Mouse (Mus musculus): ENCODE results near the gene Ambra1. TPM values are rescaled to one million over a fixed set of nuclear protein-coding genes. Genes with fewer than 3 reads are reported as not detected.

Gene Ambra1
- polyA plus RNA-seq, 1 experiment: 12.3 TPM

GRCm38 (mm10) chr2:91871225-91871624 is 141.3 kb downstream of the Ambra1 start:
- no peak for DNase-seq (ENCODE audit: low spot score)

- no peak for DNase-seq (ENCODE audit: low spot score)
Measured at GRCm38 (mm10) chr2:91872658-91873057, 142.7 kb downstream of the Ambra1 start.

DNA sequence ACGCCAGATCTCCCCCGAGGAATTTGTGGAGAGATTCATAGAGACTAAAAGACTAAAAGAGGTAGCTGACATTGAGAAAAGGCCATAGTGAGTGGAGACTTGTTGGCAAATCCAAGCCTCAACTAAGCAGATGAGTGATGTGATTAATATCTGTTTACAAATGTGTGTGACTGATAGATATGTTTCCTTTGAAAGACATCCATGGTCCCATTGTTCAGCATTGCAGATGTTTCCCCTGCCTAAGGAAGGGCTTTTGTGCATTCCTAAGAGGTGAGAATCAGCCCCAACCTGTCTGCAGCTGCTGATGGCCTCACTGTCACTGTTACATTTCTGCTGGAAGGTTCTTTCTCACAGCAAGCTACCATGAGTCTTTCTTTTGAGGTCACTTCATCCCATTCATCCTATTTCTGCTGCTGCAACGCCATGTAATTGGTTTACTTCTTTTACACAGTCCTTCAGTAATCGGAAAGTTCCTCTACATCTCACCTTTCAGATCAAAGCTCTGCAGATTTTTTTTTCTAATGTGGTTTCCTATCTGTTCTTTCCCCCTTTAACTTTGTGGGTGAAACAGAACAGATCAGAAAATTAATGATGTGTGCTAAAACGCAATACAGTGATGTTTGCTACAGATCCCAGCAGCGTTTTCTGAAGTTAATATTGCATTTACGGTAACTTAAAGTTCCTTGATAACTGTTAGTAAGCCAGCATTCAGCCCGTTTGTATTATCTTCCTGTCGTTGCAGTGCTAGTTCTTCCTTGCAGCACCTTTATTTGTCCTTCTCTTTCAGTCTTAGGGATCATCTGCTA is 146.3 kb downstream of the Ambra1 start:
- DNase-seq (ENCODE audit: low spot score): no peak

DNA sequence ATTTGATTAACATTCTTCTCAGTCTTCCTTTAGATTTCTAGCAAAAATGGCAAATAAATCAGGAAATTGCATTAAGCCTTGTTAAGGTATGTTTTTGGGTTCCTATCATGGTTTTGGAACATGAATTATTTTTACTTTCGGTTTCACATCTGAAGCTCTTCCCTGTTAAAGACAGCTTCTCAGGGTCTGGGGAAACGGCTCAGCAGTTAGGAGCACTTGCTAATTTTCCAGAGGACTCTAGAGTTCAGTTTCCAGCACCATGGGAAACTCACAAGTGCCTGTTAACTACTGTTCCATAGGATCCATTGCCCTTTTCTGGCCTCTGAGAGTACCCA is 146.8 kb downstream of the Ambra1 start:
- DNase-seq (ENCODE audit: low spot score): no peak

- DNase-seq (ENCODE audit: low spot score): no peak
Measured at GRCm38 (mm10) chr2:91878387-91879180, 148.7 kb downstream of the Ambra1 start.

DNA sequence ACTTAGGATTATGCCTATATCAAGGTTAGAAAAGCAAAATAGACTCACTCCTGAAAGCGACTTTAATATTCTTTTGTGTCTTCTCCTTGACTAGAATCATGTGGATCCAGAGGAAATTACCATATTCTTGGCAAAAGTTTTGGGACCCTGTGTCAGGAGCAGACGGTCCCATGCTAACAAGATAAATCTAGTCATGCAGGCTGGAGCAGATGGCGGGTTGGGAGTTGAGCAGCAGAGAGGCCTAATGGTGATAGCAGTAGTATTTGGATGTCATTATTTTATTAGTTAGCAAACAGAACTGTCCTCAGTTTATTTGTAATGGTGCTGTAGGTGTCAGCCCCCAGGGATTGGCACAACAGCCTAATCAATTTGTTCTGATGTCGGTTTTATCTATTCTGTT is 154.0 kb downstream of the Ambra1 start:
- no peak for DNase-seq (ENCODE audit: low spot score)

DNA sequence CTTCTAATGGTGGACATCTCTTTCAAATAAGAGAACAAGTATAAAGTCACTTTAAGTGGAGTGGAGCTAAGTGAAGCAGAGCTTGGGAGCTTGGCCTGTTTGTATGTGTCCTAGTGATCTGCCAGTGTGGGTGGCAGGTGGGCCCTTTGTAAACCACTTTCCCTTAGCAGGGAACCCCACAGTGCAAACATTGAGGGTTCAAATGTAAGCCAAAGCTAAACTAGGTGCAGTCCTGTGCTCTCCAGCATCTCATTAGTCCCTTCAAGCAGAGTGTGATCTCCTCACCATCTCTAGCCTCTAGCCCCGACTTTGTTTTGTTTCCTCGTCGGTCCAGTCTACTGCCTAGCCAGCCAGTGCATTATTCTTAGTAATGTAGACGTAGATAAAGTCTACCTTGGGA is 154.7 kb downstream of the Ambra1 start:
- no peak for DNase-seq (ENCODE audit: low spot score)

DNA sequence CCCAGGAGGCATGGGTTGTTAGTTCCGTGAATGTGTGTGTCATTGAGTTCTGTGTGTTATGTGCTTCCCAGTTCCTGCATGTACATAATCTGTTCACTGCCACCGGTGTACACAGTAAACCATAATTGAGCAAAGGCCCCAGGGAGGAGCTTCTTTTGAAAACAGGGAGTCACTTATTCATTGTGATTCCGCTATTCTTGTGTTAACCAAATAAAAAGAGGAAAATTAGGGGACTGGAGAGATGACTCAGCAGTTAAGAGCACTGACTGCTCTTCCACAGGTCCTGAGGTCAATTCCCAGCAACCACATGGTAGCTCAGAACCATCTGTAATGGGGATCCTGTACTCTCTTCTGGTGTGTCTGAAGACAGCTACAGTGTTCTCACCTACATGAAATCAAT is 164.8 kb downstream of the Ambra1 start:
- no peak for DNase-seq (ENCODE audit: low spot score)

DNA sequence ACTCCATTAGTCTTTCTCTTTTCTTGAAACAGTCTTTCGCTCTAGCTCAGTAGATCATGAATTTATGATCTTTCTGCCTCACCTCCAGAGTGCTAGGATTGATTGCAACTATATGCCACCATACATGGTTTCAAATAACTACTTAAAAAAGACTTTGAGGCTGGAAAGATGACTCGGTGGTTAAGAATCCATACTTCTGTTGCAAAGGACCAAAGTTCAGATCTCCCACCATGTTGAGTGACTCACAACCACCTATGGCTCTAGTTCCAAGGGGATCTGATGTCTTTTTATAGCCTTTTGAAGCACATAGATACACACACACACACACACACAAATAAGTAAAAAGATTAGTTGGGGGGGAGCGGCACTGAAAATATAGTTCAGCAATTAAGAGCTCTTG is 165.5 kb downstream of the Ambra1 start:
- no peak for DNase-seq (ENCODE audit: low spot score)

GRCm38 (mm10) chr2:91897968-91898367 is 168.0 kb downstream of the Ambra1 start:
- DNase-seq (ENCODE audit: low spot score): no peak

DNA sequence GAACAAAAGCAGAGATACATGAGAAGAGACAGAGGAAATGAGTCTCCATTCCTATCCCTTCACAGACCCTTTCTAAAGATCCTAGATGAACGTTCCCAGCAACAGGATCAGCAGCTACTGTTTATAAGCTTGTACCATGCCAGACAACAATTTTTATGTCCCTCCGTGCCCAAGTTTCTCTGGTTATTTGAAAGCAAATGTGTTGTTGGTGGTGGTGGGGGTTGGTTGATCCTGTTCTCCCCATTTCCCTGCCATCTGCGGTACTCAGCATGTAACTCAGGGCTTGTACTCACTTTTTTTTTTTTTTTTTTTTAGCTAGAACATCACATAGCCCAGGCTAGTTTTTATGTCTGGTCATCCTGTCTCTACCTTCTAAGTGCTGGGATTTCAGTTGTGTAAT is 169.2 kb downstream of the Ambra1 start:
- DNase-seq (ENCODE audit: low spot score): no peak

- DNase-seq (ENCODE audit: low spot score): no peak
Measured at GRCm38 (mm10) chr2:91900431-91900830, 170.5 kb downstream of the Ambra1 start.

DNA sequence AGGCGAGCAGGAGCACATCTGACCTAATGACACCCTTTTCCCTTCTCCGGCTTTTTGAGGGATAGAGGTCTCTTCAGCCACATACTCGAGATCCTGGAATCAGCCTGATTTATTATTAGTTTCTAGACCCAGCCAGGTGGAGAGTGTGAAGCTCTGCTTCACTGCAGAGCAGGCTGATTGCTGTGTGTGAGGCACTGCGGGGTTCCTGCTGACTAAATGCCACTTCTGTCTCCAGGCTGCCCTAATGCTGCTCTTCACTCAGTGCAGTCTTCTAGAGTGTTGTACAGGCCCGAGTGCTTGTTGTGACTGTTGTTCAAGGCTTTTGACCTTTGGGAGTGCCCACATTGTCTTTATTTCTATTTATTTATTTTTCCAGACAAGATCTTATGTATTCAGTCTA is 172.4 kb downstream of the Ambra1 start:
- DNase-seq (ENCODE audit: low spot score): no peak

GRCm38 (mm10) chr2:91903171-91903925 is 173.4 kb downstream of the Ambra1 start:
- no peak for DNase-seq (ENCODE audit: low spot score)

GRCm38 (mm10) chr2:91904618-91905307 is 174.8 kb downstream of the Ambra1 start:
- no peak for DNase-seq (ENCODE audit: low spot score)

DNA sequence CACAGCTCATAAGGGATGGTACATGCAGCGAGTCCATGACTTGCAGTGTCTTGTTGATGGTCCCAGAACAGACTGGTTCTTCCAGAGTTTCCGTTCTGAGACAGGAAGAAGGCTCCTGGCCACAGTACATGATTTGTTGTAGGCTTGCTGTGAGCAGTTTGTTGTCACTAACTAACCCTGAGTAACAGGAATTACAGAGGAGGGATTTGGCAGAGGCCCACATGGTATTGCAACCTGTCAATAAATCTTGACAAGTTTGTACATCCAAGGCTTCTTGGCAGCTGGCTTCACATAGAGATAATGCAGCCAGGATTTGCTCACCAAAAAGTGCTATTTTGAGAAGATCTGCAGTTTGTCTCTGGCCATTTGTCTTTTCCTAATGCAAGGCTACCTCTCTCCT is 176.2 kb downstream of the Ambra1 start:
- DNase-seq (ENCODE audit: low spot score): no peak

DNA sequence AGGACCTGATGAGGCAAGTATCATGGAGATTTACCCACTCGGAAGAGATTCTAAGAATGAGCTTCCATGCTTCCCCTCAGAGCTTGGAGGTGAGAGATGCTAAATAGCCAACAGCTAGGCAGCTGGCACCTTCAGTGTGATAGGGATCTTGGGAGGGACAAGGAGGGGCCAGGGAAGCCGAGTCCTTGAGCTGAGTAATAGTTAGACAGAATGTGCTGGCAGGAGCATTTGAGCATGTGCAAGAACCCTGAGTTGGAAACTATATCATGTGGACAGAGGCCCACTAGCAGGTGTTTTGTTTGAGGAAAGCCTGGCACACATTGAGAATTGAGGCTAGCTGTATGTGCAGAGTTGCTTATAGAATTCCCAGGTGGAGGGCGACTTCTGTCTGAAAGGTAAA is 182.7 kb downstream of the Ambra1 start:
- no peak for DNase-seq (ENCODE audit: low spot score)

DNA sequence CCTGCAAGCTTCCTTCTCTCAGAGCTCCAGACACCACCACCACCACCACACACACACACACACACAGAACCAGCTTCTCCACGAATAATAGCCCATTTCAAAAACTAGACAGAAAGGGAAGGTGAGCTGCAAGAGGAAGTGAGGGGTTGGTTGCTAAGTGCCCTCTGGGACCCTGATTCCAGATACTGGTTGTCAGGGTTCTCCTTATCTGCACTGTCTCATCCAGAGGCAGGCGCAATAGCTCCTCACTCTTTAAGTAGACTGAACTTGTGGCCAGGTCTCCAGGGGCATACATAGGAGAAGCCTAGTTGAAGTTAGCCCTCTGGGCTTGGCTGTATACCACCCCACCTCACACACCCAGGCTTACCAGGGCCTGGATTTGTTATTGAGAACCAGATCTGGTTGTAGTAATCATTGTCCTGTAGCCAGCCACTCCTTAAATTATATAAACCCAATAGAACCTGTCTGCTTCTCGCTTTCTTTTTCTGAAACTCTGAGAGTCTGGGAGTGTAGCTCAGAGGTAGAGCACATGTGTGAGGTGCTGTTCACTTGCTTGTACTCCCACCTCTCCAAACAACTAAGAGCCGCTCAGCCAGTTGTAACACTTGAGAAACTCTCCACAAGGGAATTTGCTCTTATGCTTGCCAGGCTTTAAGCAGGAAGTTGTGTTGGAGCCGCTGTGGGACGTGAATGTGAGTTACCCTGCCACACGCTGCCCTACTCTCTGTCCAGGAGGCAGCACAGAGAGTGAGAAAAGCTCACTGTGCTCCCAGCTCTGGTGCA is 183.6 kb downstream of the Ambra1 start:
- no peak for DNase-seq (ENCODE audit: low spot score)

DNA sequence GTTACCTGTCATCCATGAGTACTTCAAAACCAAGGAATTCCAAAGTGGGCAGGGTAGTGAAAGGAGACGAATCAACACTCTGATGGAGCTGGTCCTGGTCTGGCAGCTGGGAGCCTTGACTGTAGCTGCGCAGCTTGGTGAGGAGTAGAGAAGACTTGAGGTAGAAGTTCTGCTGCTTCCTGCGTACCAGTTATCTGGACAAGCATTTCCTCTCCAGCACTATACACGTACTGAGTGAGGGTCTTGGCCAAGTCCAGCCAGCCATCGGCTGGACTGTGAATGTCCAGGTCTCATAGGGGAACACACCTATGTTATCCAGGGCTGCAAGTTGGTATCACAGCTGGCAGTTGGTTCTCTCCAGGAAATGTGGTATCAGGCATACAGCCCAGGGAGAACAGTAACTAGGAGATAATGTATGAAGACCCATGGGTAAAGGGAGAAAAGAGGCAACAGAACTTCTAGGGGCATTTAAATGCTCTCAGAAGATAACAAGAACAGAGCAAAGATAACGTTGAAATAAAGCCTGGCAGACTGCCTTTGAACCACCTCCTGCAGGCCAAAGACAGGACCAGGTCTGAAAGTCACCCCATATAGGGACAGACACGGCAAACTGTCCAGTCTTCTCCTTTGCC is 186.5 kb downstream of the Ambra1 start:
- no peak for DNase-seq (ENCODE audit: low spot score)

DNA sequence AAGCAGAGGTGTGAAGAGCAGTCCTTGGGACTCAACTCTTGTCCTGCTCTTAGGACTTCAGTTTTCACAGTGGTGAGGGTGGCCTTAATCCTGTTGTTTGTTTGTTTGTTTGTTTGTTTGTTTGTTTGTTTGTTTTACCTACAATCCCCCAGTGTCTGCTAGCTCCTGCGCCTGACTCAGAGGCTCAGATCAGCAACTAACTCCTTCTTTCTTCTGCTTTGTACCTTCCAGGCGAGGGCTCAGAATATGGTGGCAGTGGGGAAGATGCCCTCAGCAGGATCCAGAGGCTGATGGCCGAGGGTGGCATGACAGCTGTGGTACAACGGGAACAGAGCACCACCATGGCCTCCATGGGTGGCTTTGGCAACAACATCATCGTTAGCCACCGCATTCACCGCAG is 187.2 kb downstream of the Ambra1 start:
- no peak for DNase-seq (ENCODE audit: low spot score)

- no peak for DNase-seq (ENCODE audit: low spot score)
Measured at GRCm38 (mm10) chr2:91920130-91920529, 190.2 kb downstream of the Ambra1 start.
